Mouse (Mus musculus): ENCODE data around the gene Atp10a.
A peak's percentile ranks its signal among the peaks of the same experiment; 100 is the strongest.

Atp10a gene

DNA sequence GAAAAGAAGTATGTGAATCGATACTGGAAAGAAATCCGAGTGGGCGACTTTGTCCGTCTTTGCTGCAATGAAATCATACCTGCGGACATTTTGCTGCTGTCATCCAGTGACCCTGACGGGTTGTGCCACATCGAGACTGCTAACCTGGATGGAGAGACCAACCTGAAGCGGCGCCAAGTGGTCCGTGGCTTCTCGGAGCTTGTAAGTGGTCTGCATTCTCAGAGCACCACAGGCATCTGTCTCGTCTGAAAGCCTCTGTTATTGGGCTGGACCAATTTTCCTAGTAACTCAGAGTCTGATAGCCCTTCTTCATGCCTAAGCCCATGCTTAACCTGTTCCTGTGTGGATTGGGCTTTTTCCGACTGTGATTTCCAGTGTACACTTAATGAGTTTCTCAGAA, 84.2 kb downstream of the Atp10a start:
- DNase-seq (ENCODE audit: low read depth), result no peak

DNA sequence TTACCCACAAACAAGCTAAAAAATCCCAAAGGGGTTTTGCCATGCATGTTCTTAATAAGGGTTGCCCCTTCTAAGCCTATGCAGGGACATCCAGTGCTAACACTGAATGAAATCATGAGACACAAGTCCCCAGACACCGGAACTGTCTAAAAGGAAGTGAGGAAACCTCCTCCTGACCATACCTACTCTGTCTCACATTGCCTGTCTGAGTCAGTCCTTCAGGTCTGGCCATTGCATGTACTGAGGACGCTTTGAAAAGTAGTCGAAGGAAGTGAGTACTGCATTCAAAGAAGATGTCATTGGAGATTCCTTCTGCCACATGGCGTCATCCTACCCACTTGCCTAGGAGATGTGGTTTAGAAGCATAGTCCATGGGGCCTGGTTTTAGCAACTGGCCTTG, 84.9 kb downstream of the Atp10a start:
- DNase-seq (ENCODE audit: low read depth), result no peak

DNA sequence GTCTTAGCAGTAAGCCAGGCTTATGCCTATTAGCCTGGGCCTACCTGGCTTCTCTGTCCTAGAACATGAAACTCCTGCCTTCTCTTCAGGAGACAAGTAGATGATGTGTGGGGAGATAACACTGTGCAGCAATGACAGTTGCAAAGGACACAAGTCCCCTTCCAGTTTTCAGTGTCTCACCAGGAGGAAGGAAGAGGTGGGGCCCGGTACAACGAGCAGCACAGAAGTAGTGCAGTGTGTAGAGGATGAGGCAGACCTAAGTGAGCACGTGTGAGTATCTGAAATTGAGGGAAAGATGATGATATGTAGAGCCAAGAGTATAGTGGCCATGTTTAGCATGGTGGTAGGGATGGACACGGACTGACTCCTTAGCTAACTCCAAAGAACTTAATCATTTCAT, 86.0 kb downstream of the Atp10a start:
- no peak for DNase-seq (ENCODE audit: low read depth)

- DNase-seq (ENCODE audit: low read depth), result no peak
These were observed 86.7 kb downstream of the Atp10a start for GRCm38 (mm10) chr7:58742648-58743047.

GRCm38 (mm10) chr7:58743362-58744320, 87.7 kb downstream of the Atp10a start:
- no peak for DNase-seq (ENCODE audit: low read depth)

DNA sequence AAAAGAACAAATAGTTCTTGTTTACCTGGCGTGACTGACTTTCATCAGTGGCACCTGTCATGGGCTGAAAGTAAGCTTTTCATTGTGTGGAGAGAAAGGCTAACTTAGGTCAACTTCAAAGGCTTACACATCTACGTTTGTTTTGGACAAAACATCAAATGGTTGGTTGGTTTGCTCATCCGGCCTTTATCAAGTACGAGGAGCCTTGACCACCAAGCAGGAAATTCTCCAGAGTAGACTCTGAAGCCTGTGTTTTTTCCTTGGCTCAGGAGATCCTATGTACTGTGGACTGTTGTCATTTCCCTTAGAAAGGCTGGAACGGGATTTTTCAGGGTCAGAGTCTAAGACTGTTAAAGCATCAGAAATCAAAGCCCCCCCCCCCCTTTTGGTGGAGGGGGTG, 90.9 kb downstream of the Atp10a start:
- no peak for DNase-seq (ENCODE audit: low read depth)

GRCm38 (mm10) chr7:58749904-58750612, 94.1 kb downstream of the Atp10a start:
- DNase-seq (ENCODE audit: low read depth), result peak; percentile 85

- no peak for DNase-seq (ENCODE audit: low read depth)
These were observed 96.1 kb downstream of the Atp10a start for GRCm38 (mm10) chr7:58752041-58752440.

GRCm38 (mm10) chr7:58754076-58754475, 98.1 kb downstream of the Atp10a start:
- DNase-seq (ENCODE audit: low read depth), result no peak

GRCm38 (mm10) chr7:58754536-58754935, 98.6 kb downstream of the Atp10a start:
- peak; percentile 67 for DNase-seq (ENCODE audit: low read depth)

- no peak for DNase-seq (ENCODE audit: low read depth)
These were observed 99.1 kb downstream of the Atp10a start for GRCm38 (mm10) chr7:58755083-58755482.

DNA sequence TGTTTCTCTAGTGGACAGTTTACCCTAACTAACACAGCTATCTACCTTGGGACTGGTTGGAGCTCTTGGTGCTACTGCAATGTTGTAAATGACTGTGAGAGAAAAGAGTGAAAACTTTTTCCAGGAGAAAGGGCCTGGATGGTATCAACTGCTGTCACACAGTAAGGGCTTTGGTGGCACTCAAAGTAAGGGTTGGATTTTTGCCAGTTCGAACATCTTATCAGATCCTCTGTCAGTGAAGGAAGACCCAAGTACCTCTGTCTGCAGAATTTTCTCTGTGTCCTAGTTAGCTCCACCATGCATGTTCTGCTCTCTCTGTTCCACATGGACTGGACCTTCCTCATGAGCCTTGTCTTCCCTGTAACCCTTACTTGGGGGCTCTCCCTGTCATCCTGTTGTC, 99.9 kb downstream of the Atp10a start:
- no peak for DNase-seq (ENCODE audit: low read depth)

- no peak for DNase-seq (ENCODE audit: low read depth)
These were observed 101.4 kb downstream of the Atp10a start for GRCm38 (mm10) chr7:58757331-58757730.

DNA sequence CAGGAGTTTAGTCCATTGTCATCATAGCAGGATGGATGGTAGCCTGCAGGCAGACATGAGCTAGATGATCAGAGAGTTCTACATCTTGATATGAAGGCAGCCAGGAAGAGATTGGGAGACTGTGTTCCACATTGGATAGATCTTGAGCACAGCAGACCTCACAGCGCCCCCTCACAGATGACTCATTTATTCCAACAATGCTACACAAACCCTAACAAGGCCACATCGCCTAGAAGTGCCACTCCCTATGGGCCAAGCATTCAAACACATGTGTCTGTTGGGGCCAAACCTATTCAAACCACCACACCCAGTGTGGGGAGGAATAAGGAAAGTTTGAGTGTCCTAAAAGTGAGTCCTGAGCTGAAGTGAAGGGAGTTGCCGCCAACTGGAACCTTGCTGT, 102.4 kb downstream of the Atp10a start:
- DNase-seq (ENCODE audit: low read depth), result no peak

GRCm38 (mm10) chr7:58759265-58759664, 103.3 kb downstream of the Atp10a start:
- DNase-seq (ENCODE audit: low read depth), result no peak

DNA sequence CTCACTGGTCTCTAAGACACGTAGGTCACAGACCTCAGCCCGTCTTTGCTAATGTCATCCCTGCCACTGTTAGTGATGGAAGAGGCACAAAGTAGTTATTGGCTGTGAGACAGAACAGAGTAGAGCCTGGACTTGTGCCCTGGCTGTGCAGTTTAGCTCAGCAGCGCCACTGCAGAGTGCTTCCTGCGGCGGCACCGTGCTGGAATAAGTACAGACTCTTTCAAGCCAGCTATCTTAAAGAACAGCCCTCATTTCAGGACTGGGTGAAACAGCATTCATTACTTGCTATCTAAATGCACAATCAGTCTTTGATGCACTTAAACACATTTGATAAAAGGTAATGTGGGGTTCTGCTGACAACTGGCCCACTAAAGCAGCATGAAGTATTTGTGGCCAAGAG, 111.3 kb downstream of the Atp10a start:
- no peak for DNase-seq (ENCODE audit: low read depth)

- DNase-seq (ENCODE audit: low read depth), result no peak
These were observed 112.3 kb downstream of the Atp10a start for GRCm38 (mm10) chr7:58768253-58768652.

- DNase-seq (ENCODE audit: low read depth), result no peak
These were observed 114.3 kb downstream of the Atp10a start for GRCm38 (mm10) chr7:58770254-58770653.

GRCm38 (mm10) chr7:58772048-58772690, 116.2 kb downstream of the Atp10a start:
- DNase-seq (ENCODE audit: low read depth), result no peak

DNA sequence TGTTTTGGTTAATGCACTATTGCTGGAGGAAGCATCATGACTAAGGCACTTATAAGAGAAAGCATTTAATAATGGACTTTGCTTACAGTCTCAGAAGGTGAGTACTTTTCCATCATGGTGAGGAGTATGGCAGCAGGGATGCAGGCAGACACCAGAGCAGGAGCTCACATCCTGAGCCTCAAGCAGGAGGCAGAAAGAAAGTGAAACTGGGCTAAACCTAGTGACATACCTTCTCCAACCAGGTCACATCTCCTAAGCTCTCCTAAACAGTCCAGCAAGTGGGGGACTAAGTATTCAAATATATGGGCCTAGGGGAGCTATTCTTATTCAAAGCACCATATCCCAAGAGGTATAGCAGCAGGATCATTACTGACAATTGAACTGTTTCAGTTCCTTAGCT, 123.2 kb downstream of the Atp10a start:
- no peak for DNase-seq (ENCODE audit: low read depth)

GRCm38 (mm10) chr7:58786986-58787385, 131.0 kb downstream of the Atp10a start:
- DNase-seq (ENCODE audit: low read depth), result no peak

- no peak for DNase-seq (ENCODE audit: low read depth)
These were observed 131.6 kb downstream of the Atp10a start for GRCm38 (mm10) chr7:58787585-58787984.

All from fibroblast of lung, adult 2 months (primary cell).